Mouse (Mus musculus) G1E-ER4 (cell line): ENCODE data around the gene Pou6f1. TPM values are rescaled to one million over a fixed set of nuclear protein-coding genes. Genes with fewer than 3 reads are reported as not detected.

ENCODE experiments used
- GATA1 ChIP-seq: IDR thresholded peaks from one replicate; pipeline ENCODE4 v1.8.0; 2012; ENCODE audit warnings: low read length, inconsistent platforms
- polyA plus RNA-seq: library from polyadenylated mRNA; stranded (reverse); fragments of >175 nt; gene quantifications from 2 replicates; pipeline ENCODE4 v1.2.3, GENCODE M21; 2012

Pou6f1 gene
- polyA plus RNA-seq, 1 experiment: 0.03 TPM

DNA sequence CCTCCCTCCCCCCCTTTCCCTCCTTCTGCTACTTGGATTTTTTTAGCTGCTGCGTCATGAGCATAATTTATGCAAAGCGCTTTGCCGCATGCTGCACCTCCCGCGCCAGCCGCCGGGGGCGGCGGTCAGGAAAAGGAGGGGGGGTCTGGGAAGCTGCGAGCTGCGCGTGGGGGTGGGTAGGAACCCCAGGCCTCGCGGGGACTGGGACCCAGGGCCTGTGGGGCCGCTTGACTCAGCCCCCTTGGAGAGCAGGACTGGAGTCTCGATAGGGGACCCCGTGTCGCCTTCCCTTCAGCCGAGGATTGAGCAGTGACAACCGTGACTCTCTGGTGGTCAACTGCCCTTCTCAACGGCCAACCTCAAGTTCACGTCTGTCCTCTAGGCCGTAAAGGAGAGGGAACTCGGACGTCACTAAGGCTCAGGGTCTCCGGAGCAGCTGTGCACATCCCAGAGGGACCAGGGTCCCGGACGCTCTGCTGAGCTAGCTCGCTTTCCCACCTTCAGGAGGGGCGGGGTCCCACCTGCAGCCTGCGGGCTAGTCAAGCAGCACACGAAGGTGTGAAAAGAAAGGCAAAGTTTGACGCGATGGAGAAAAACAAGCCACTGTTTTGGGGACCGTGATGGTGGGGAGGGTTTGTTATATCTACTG, 387 bp upstream of the Pou6f1 start:
- no peak for TF ChIP-seq GATA1

- no peak for TF ChIP-seq GATA1
These were observed 905 bp downstream of the Pou6f1 start for GRCm38 (mm10) chr15:100598883-100599275.

- TF ChIP-seq GATA1: no peak
These were observed 1.4 kb downstream of the Pou6f1 start for GRCm38 (mm10) chr15:100598287-100598882.

DNA sequence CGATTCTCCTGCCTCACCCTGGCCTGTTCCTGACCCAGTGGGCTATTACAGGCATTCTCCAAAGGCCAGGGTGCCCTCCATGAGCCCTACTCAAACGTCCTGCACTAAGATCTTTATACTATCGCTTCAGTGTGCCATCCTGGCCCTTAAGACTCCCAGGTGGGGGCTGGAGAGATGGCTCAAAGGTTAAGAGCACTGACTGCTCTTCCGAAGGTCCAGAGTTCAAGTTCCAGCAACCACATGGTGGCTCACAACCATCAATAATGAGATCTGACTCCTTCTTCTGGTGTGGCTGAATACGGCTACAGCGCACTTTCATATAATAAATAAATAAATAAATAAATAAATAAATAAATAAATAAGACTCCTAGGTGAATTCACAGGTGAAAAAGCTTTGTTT, 7.0 kb downstream of the Pou6f1 start:
- TF ChIP-seq GATA1: no peak

DNA sequence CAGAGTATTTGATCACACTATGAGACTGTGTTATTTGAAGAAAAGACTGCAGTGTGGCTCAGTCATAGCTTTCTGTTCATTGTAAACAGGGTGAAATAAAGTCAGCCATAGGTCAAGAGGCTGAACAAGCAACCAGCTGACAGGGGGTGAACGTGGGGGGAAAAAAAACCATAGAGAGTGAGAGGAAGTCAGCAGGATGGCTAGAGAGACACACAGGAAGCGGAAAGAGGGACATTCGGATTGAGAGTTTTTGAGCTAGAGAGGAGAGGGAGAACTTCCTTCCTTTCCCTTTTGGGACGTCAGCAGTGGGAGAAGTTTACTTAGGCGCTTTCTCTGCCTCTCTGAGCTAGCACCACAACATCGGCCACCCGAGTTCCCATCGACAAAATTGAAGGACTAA, 9.3 kb downstream of the Pou6f1 start:
- TF ChIP-seq GATA1: no peak

DNA sequence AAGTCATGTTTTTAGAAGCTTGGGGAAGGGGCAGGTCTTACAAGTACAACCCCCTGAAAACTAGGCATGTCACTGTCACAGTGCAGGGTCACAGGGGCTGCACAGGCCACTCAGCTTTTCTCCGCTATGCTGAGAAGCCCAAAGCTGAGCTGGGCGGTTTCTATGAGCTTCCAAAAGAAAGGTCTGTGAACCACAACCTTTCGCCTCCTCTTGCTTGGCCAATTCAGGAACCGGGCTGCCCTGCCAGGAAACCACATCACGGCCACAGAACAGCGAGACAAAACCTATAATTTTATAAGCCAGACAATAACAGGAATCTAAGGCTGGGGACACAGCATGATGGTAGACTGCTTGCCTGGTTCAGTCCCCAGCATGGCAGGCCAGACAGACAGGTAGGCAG, 11.5 kb downstream of the Pou6f1 start:
- no peak for TF ChIP-seq GATA1

- no peak for TF ChIP-seq GATA1
These were observed 12.6 kb downstream of the Pou6f1 start for GRCm38 (mm10) chr15:100587166-100587565.

GRCm38 (mm10) chr15:100585931-100586330, 13.9 kb downstream of the Pou6f1 start:
- TF ChIP-seq GATA1: no peak

- no peak for TF ChIP-seq GATA1
These were observed 19.7 kb downstream of the Pou6f1 start for GRCm38 (mm10) chr15:100580108-100580507.

DNA sequence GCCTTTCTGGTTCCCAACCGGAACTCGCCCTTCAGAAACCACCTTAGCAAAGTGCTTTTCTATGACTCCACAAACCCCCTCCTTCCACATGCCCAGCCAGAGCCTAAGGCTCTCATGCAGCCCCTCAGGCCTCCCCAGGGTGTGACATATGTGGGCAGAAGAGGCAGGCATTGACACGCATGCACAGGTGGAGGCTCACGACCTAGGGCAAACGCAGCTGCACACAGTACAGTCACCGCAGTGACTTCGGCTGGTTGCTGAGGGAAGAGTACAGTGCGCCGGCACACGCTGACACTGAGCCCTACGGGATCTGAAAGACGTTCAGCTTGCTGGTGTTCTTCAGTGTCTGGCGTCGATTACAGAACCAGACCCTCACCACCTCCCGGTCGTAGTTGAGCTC, 21.8 kb downstream of the Pou6f1 start:
- no peak for TF ChIP-seq GATA1

- no peak for TF ChIP-seq GATA1
These were observed 23.0 kb downstream of the Pou6f1 start for GRCm38 (mm10) chr15:100576810-100577209.

DNA sequence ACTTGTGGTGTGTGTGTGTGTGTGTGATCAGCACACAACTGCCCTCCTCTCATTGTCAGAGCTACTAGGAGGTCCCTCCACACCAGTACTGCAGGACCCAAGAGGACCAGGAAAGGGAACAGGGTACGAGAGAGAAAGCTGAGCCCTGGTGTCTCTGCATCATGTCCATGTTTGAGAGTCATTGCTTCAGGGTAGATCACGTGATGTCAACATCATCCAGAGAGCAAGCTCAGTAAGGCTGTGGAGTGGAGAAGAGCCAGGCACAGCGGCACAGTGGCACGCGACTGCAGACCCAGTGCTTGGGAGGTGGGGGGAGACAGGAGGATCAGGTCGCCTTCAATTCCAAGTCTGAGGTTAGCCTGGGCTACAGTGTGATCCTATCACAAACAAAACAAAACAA, 23.4 kb downstream of the Pou6f1 start:
- no peak for TF ChIP-seq GATA1

- no peak for TF ChIP-seq GATA1
These were observed 24.4 kb downstream of the Pou6f1 start for GRCm38 (mm10) chr15:100575366-100575765.

DNA sequence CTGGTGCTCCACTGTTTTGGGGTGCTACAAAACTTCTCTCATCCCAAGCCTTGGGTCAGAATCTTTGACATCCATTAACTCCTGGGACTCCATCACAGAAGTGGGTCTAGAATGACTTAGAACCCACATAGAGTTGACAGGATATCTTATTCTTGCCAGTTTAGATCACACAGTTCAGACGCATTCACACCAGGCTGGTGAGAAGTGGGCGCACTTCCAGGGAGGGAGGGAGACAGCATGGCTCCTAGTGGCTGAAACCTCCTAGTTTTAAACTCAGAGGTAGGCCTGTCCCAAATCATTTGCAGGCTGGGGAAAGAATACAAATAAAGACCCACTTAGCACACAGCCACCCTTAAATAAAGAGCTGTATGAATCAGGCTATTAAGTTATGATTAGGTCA, 25.4 kb downstream of the Pou6f1 start:
- no peak for TF ChIP-seq GATA1

GRCm38 (mm10) chr15:100573946-100574345, 25.8 kb downstream of the Pou6f1 start:
- TF ChIP-seq GATA1: no peak

DNA sequence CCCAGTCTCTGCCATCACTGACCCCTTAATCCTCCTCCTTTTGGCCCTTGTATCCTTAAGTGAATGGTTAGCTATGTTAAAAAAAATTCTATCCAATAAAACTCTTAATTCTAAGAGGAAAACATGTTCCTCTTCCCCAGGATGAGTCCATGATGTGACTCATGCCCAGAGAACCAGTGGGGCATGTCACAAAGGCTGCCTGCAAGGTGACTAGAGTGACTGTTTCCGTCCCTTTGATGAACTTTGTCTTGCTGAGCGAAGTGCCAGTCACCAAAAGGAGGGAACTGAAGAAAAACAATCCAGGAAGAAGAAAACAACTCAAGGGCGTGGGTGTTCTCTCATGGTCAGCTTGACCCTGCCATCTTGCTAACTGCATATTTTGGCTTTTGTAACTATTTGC, 30.5 kb downstream of the Pou6f1 start:
- TF ChIP-seq GATA1: no peak

- TF ChIP-seq GATA1: no peak
These were observed 33.3 kb downstream of the Pou6f1 start for GRCm38 (mm10) chr15:100566531-100566930.
